Mouse (Mus musculus): ENCODE measurements around the gene Nosip.

- TF ChIP-seq GATA1 (IDR thresholded peaks at IDR 0.05; ENCODE audit: low read length) (no peak), TAL1 (IDR thresholded peaks at IDR 0.05; ENCODE audit: low read length) (no peak)
These were observed 40.2 kb downstream of the Nosip start for GRCm38 (mm10) chr7:45102441-45102840.
